Mouse (Mus musculus) frontal cortex, adult (tissue): ENCODE results near the gene Trim29.

ENCODE experiments used
- ATAC-seq: cut with Nextera tagmentation; 2 replicates; pipeline ENCODE4 v1.9.2; 2017; ENCODE audit warnings: mild to moderate bottlenecking, moderate library complexity, mixed read lengths; ENCODE audit not compliant: low TSS enrichment

The Trim29 gene

GRCm38 (mm10) chr9:43310538-43310937 is at the start of gene Trim29:
Gene Trim29, plus strand, starts transcription at chr9:43310848.
- ATAC-seq: no peak

- ATAC-seq: no peak
These were observed 49.3 kb upstream of the Trim29 start for GRCm38 (mm10) chr9:43261124-43261907.

- ATAC-seq: no peak
These were observed 48.7 kb upstream of the Trim29 start for GRCm38 (mm10) chr9:43261941-43262340.

- no peak for ATAC-seq
These were observed 48.3 kb upstream of the Trim29 start for GRCm38 (mm10) chr9:43262390-43262789.

- no peak for ATAC-seq
These were observed 47.7 kb upstream of the Trim29 start for GRCm38 (mm10) chr9:43262811-43263550.

GRCm38 (mm10) chr9:43263946-43264451 is 46.6 kb upstream of the Trim29 start:
- ATAC-seq: no peak

GRCm38 (mm10) chr9:43265194-43265593 is 45.5 kb upstream of the Trim29 start:
- ATAC-seq: no peak

- no peak for ATAC-seq
These were observed 43.3 kb upstream of the Trim29 start for GRCm38 (mm10) chr9:43267357-43267756.

- ATAC-seq: no peak
These were observed 41.5 kb upstream of the Trim29 start for GRCm38 (mm10) chr9:43269166-43269565.

GRCm38 (mm10) chr9:43270723-43271252 is 39.9 kb upstream of the Trim29 start:
- ATAC-seq: 0 out of 2 replicates have a peak, but pooled peaks have one; percentile 27

- no peak; the same call in 1 of the 2 replicates for ATAC-seq
These were observed 38.7 kb upstream of the Trim29 start for GRCm38 (mm10) chr9:43271761-43272518.

GRCm38 (mm10) chr9:43273735-43274134 is 36.9 kb upstream of the Trim29 start:
- ATAC-seq: no peak

- ATAC-seq: peak; percentile 95
These were observed 26.4 kb upstream of the Trim29 start for GRCm38 (mm10) chr9:43284284-43284683.

- ATAC-seq: no peak
These were observed 25.4 kb upstream of the Trim29 start for GRCm38 (mm10) chr9:43285281-43285680.

GRCm38 (mm10) chr9:43286870-43287269 is 23.8 kb upstream of the Trim29 start:
- 0 out of 2 replicates have a peak, but pooled peaks have one; percentile 32 for ATAC-seq

- ATAC-seq: no peak
These were observed 17.6 kb upstream of the Trim29 start for GRCm38 (mm10) chr9:43293058-43293457.

GRCm38 (mm10) chr9:43300394-43300793 is 10.3 kb upstream of the Trim29 start:
- ATAC-seq: peak; percentile 85

GRCm38 (mm10) chr9:43302989-43303388 is 7.7 kb upstream of the Trim29 start:
- ATAC-seq: no peak

GRCm38 (mm10) chr9:43305882-43306281 is 4.8 kb upstream of the Trim29 start:
- no peak for ATAC-seq

- no peak for ATAC-seq
These were observed 1.4 kb upstream of the Trim29 start for GRCm38 (mm10) chr9:43309087-43309872.

GRCm38 (mm10) chr9:43312190-43312589 is 1.5 kb downstream of the Trim29 start:
- ATAC-seq: peak; percentile 84
